Mouse (Mus musculus): Measurements from ENCODE around the gene Scn4b. TPM values are rescaled to one million over a fixed set of nuclear protein-coding genes. Genes with fewer than 3 reads are reported as not detected.

The Scn4b gene
- polyA plus RNA-seq, 1 experiment from 2014 or later = 0.15 TPM

DNA sequence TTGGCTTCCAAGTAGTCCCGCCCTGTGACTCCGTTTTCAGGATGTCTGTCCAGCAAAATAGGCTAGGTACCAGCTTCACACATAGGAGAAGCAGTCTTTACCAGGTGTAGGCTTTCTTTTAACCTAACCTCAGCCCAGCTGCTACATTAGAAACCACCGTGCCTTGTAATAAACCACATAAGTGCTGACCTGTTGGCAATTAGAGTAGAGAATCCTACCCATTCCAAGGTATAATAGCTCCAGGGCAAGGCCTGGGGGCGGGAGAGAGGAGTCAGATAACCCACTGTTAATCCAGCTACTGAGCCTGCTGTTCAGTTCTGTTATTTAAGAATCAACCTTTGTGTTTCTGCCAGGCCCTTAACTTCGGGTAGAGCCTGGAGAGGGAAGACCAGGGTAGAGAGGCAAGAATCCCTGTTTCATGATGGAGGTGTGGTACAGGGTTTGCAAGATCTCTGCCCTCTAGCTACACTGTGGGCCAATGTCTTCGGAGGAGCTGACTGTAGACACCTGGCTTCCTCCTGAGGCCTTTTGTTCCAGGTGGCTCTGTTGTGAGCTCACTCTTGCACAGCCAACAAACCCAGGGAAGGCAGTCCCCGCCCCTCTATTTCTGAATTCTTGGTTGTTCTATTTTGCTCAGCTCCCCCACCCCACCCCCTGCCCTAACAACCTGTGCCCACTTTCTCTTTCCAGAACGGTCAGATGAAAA is 58.1 kb downstream of the Scn4b start:
- H3K4me3 ChIP-seq (replicated peaks) = no peak overlapping the region
- H3K27ac ChIP-seq (replicated peaks) = no peak overlapping the region
- H3K4me2 ChIP-seq = no peak overlapping the region
- ATAC-seq (ENCODE audit: insufficient read depth) = no peak
- H3K4me1 ChIP-seq (replicated peaks) = peaks cover 3% of the 10 kb centered on the region; the same call in 1 of the 2 replicates
- H3K27me3 ChIP-seq = no peaks in the 10 kb centered on the region
- H3K36me3 ChIP-seq (replicated peaks) = no peaks in the 10 kb centered on the region
- H3K9me3 ChIP-seq (replicated peaks) = no peaks in the 10 kb centered on the region
- WGBS (ENCODE audit: insufficient replicate concordance) = 52% methylated on average over 8 of the region's 8 CpGs
- no peak overlapping the region for H3K9ac ChIP-seq

DNA sequence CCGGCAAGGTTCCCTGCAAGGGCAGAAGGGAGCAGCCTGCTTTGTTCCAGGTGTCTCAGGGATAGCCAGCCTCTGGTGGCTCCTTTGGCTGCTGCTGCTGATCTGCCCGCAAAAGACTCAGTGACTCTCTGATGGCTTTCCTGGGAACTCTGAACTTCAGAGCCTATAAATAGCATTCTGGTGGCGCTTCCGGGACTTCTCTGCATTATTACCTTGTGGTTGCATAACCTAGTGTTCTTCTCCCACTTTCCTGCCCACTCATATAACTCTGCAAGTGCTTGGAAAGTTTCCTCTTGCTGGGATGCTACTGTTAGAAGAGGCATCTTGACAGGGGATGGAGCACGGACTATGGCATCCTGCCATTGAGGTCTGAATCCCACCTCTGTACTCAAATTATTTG is 59.4 kb downstream of the Scn4b start:
- no peaks in the 10 kb centered on the region for H3K9me3 ChIP-seq (replicated peaks)
- no peak overlapping the region for H3K9ac ChIP-seq
- no peak for ATAC-seq (ENCODE audit: insufficient read depth)
- H3K4me1 ChIP-seq (replicated peaks) = peaks cover 13% of the 10 kb centered on the region; the same call in 1 of the 2 replicates
- H3K4me2 ChIP-seq = no peak overlapping the region
- H3K27ac ChIP-seq (replicated peaks) = no peak overlapping the region
- WGBS (ENCODE audit: insufficient replicate concordance) = 54% methylated on average over 5 of the region's 5 CpGs
- no peaks in the 10 kb centered on the region for H3K36me3 ChIP-seq (replicated peaks)
- no peak overlapping the region for H3K4me3 ChIP-seq (replicated peaks)
- no peaks in the 10 kb centered on the region for H3K27me3 ChIP-seq

DNA sequence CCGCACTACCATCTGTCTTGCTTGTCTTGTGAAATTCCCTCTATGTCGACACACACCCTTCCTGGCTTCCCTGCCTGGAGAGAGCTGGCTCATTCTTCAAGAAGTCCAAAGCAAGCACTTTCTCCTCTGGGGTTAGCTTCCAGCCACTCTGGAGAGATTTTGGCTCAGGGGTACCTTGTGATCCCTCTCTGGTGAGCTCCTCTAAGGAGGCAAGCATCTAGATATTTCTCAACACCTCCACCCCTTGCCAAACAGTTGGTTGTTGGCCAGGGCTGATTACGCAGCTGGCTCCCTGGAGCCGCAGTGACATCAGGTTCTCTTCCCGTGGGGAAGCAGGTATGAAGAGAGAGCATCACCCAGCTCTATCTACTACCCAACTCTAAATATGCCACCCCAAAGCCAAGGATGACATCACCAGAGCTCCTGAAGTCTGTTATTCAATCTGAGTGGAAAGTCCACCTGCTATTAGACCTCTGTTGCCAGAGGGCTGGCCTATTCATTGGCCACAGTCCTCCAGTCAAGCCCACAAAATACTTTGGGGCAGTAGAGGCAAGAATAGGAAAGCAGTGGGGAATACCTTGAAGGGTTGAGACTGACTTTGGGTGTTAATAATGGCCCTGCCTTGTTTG is 63.2 kb downstream of the Scn4b start:
- no peak overlapping the region for H3K9ac ChIP-seq
- H3K4me2 ChIP-seq = no peak overlapping the region
- ATAC-seq (ENCODE audit: insufficient read depth) = no peak
- H3K4me3 ChIP-seq (replicated peaks) = no peak overlapping the region
- no peaks in the 10 kb centered on the region for H3K36me3 ChIP-seq (replicated peaks)
- no peaks in the 10 kb centered on the region for H3K27me3 ChIP-seq
- H3K4me1 ChIP-seq (replicated peaks) = peaks cover 13% of the 10 kb centered on the region; the same call in 1 of the 2 replicates
- H3K9me3 ChIP-seq (replicated peaks) = no peaks in the 10 kb centered on the region
- H3K27ac ChIP-seq (replicated peaks) = no peak overlapping the region
- WGBS (ENCODE audit: insufficient replicate concordance) = 51% methylated on average over 5 of the region's 5 CpGs

DNA sequence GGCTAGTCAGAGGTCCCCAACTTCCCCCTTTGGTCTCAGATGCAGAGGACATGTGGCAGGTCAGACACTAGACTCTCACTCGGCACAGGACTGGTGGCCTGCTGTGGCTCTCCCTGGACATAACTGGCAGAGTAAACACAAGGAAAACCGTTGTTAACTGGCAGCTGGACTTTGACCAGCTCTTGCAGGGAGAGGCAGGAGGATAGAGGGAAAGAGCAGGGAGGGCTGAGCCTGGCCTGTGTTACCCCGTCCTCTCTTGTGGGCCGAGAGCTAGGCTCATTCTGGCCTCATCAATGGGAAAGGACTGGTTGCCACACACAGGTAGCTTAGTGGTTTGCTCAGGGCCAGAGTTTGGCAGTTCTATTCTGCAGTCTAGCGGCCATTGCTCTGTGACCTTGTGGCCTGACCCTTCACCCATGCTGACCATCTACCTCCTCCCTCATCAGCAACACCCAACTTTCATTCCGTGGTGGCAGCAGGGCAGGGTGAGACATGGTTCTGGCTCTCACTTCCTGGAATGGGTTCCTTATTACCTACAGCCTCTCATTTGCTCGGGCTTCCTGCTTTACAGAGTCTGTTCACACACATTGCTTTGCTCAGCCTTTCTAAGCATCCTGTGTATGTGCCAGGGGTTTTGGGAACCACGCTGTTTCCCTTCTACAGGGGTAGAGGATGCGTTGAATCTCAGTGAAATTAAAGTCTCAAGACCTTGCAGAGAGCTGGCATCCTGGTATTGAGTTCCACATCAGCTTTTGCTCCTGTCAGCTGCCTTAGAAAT is 64.0 kb downstream of the Scn4b start:
- Histone ChIP-seq H3K4me1 (replicated peaks) (peaks cover 13% of the 10 kb centered on the region; the same call in 1 of the 2 replicates), H3K27ac (replicated peaks) (no peak overlapping the region), H3K9me3 (replicated peaks) (no peaks in the 10 kb centered on the region), H3K4me2 (no peak overlapping the region), H3K4me3 (replicated peaks) (no peak overlapping the region), H3K36me3 (replicated peaks) (no peaks in the 10 kb centered on the region), H3K27me3 (no peaks in the 10 kb centered on the region), H3K9ac (no peak overlapping the region)
- no peak for ATAC-seq (ENCODE audit: insufficient read depth)
- 46% methylated on average over 9 of the region's 9 CpGs for WGBS (ENCODE audit: insufficient replicate concordance)

Other genes with a start within 250 kb of the Scn4b start
- 396 and 459 TPM in 2 replicates for gene Atp5l, start 217.7 kb upstream of the Scn4b start, polyA plus RNA-seq (2015; fragmentation: Nextera tagmentation; extraction: Ambion mirVana)
- 10.3 and 10.9 TPM in 2 replicates for gene Ube4a, start 172.8 kb upstream of the Scn4b start, polyA plus RNA-seq (2015; fragmentation: Nextera tagmentation; extraction: Ambion mirVana)
- gene Cd3g, start 158.0 kb upstream of the Scn4b start, polyA plus RNA-seq (2015; fragmentation: Nextera tagmentation; extraction: Ambion mirVana) = 0.22 and 0.23 TPM in 2 replicates
- gene Cd3d, start 156.6 kb upstream of the Scn4b start, polyA plus RNA-seq (2015; fragmentation: Nextera tagmentation; extraction: Ambion mirVana) = 0.09 and 0.10 TPM in 2 replicates
- gene Cd3e, start 128.8 kb upstream of the Scn4b start, polyA plus RNA-seq (2015; fragmentation: Nextera tagmentation; extraction: Ambion mirVana) = not detected in 2 replicates
- gene Mpzl2, start 98.6 kb upstream of the Scn4b start, polyA plus RNA-seq (2015; fragmentation: Nextera tagmentation; extraction: Ambion mirVana) = 9.0 and 9.4 TPM in 2 replicates
- gene Mpzl3, start 83.2 kb upstream of the Scn4b start, polyA plus RNA-seq (2015; fragmentation: Nextera tagmentation; extraction: Ambion mirVana) = 0.79 and 1.1 TPM in 2 replicates
- gene Jaml, start 59.2 kb upstream of the Scn4b start, polyA plus RNA-seq (2015; fragmentation: Nextera tagmentation; extraction: Ambion mirVana) = 0.40 and 0.56 TPM in 2 replicates
- 0.17 and 0.22 TPM in 2 replicates for gene Scn2b, start 20.6 kb upstream of the Scn4b start, polyA plus RNA-seq (2015; fragmentation: Nextera tagmentation; extraction: Ambion mirVana)
- 0.07 TPM in 2 replicates for gene BC049352, start 43.6 kb downstream of the Scn4b start, polyA plus RNA-seq (2015; fragmentation: Nextera tagmentation; extraction: Ambion mirVana)
- 0.07 TPM in 1 of 2 replicates, not detected in the other for gene Tmprss4, start 65.7 kb downstream of the Scn4b start, polyA plus RNA-seq (2015; fragmentation: Nextera tagmentation; extraction: Ambion mirVana)
- gene Il10ra, start 130.8 kb downstream of the Scn4b start, polyA plus RNA-seq (2015; fragmentation: Nextera tagmentation; extraction: Ambion mirVana) = 1.9 and 2.4 TPM in 2 replicates
- not detected in 2 replicates for gene Tmprss13, start 180.7 kb downstream of the Scn4b start, polyA plus RNA-seq (2015; fragmentation: Nextera tagmentation; extraction: Ambion mirVana)
- 1.9 TPM in 2 replicates for gene Fxyd6, start 231.8 kb downstream of the Scn4b start, polyA plus RNA-seq (2015; fragmentation: Nextera tagmentation; extraction: Ambion mirVana)

All from liver, embryonic 15.5 days (tissue).